Mouse (Mus musculus): ENCODE results near the gene Pld2. TPM values are rescaled to one million over a fixed set of nuclear protein-coding genes. Genes with fewer than 3 reads are reported as not detected.

The Pld2 gene
- total and polyA plus RNA-seq, 2 experiments = 3.3 to 9.5 TPM

GRCm38 (mm10) chr11:70595638-70596037 lies 55.8 kb downstream of the Pld2 start:
- H3K27ac ChIP-seq (replicated peaks; ENCODE audit: insufficient read depth, low read depth, low read length) = peak overlapping the region; percentile 63
- 36% methylated on average over 2 of the region's 2 CpGs for WGBS
- TF ChIP-seq CTCF (IDR thresholded peaks at IDR 0.05; ENCODE audit: low read depth, low read length) (no peak), POLR2A (IDR thresholded peaks at IDR 0.05; ENCODE audit: extremely low read depth, insufficient read depth, low read length) (no peak)

GRCm38 (mm10) chr11:70596094-70596493 lies 56.2 kb downstream of the Pld2 start:
- WGBS = 69% methylated on average over 4 of the region's 4 CpGs
- no peaks in the 10 kb centered on the region for H3K27me3 ChIP-seq (ENCODE audit: control insufficient read depth, insufficient read depth, low read length)
- no peak for TF ChIP-seq POLR2A (IDR thresholded peaks at IDR 0.05; ENCODE audit: extremely low read depth, insufficient read depth, low read length)
- TF ChIP-seq CTCF (IDR thresholded peaks at IDR 0.05; ENCODE audit: low read depth, low read length) = no peak
- peak overlapping the region; percentile 63 for H3K27ac ChIP-seq (replicated peaks; ENCODE audit: insufficient read depth, low read depth, low read length)
- no peak for DNase-seq (ENCODE audit: extremely low read depth, low read depth, low spot score)
- H3K36me3 ChIP-seq (ENCODE audit: control insufficient read depth, insufficient read depth, low read length) = peaks cover 4% of the 10 kb centered on the region; the same call in 1 of the 2 replicates
- H3K4me1 ChIP-seq (ENCODE audit: control insufficient read depth, insufficient read depth, low read length) = peaks cover 13% of the 10 kb centered on the region
- H3K4me3 ChIP-seq (ENCODE audit: insufficient read depth, low read depth, low read length) = no peak overlapping the region
- no peak overlapping the region for H3K9ac ChIP-seq (ENCODE audit: low read depth, low read length)
- 0 out of 2 replicates have a peak, but pooled peaks cover 5% of the 10 kb centered on the region for H3K79me2 ChIP-seq (ENCODE audit: control insufficient read depth, insufficient read depth, low read length)

More at GRCm38 (mm10) chr11:70595638-70596037, 55.8 kb downstream of the Pld2 start:
- Histone ChIP-seq H3K4me3 (ENCODE audit: insufficient read depth, low read depth, low read length) (no peak overlapping the region), H3K9ac (ENCODE audit: low read depth, low read length) (no peak overlapping the region), H3K36me3 (ENCODE audit: control insufficient read depth, insufficient read depth, low read length) (peaks cover 4% of the 10 kb centered on the region; the same call in 1 of the 2 replicates), H3K4me1 (ENCODE audit: control insufficient read depth, insufficient read depth, low read length) (peaks cover 13% of the 10 kb centered on the region), H3K27me3 (ENCODE audit: control insufficient read depth, insufficient read depth, low read length) (no peaks in the 10 kb centered on the region), H3K79me2 (ENCODE audit: control insufficient read depth, insufficient read depth, low read length) (peaks cover 7% of the 10 kb centered on the region; the same call in 1 of the 2 replicates)
- peak; percentile 41 for DNase-seq (ENCODE audit: extremely low read depth, low read depth, low spot score)

GRCm38 (mm10) chr11:70597301-70597700 lies 57.4 kb downstream of the Pld2 start:
- 89% methylated on average over 6 of the region's 6 CpGs for WGBS
- Histone ChIP-seq H3K4me3 (ENCODE audit: insufficient read depth, low read depth, low read length) (no peak overlapping the region), H3K27me3 (ENCODE audit: control insufficient read depth, insufficient read depth, low read length) (no peaks in the 10 kb centered on the region), H3K9ac (ENCODE audit: low read depth, low read length) (no peak overlapping the region), H3K4me1 (ENCODE audit: control insufficient read depth, insufficient read depth, low read length) (peaks cover 10% of the 10 kb centered on the region), H3K36me3 (ENCODE audit: control insufficient read depth, insufficient read depth, low read length) (peaks cover 4% of the 10 kb centered on the region; the same call in 1 of the 2 replicates), H3K27ac (replicated peaks; ENCODE audit: insufficient read depth, low read depth, low read length) (no peak overlapping the region), H3K79me2 (ENCODE audit: control insufficient read depth, insufficient read depth, low read length) (no peaks in the 10 kb centered on the region)
- TF ChIP-seq POLR2A (IDR thresholded peaks at IDR 0.05; ENCODE audit: extremely low read depth, insufficient read depth, low read length) (no peak), CTCF (IDR thresholded peaks at IDR 0.05; ENCODE audit: low read depth, low read length) (no peak)
- no peak for DNase-seq (ENCODE audit: extremely low read depth, low read depth, low spot score)

- no peak overlapping the region for H3K27ac ChIP-seq (replicated peaks; ENCODE audit: insufficient read depth, low read depth, low read length)
- no peak for TF ChIP-seq POLR2A (IDR thresholded peaks at IDR 0.05; ENCODE audit: extremely low read depth, insufficient read depth, low read length)
- no peak for TF ChIP-seq CTCF (IDR thresholded peaks at IDR 0.05; ENCODE audit: low read depth, low read length)
- H3K4me3 ChIP-seq (ENCODE audit: insufficient read depth, low read depth, low read length) = no peak overlapping the region
- H3K79me2 ChIP-seq (ENCODE audit: control insufficient read depth, insufficient read depth, low read length) = no peaks in the 10 kb centered on the region
- DNase-seq (ENCODE audit: extremely low read depth, low read depth, low spot score) = no peak
- no peaks in the 10 kb centered on the region for H3K27me3 ChIP-seq (ENCODE audit: control insufficient read depth, insufficient read depth, low read length)
- 92% methylated on average over 9 of the region's 9 CpGs for WGBS
- no peak overlapping the region for H3K9ac ChIP-seq (ENCODE audit: low read depth, low read length)
- H3K36me3 ChIP-seq (ENCODE audit: control insufficient read depth, insufficient read depth, low read length) = peaks cover 4% of the 10 kb centered on the region; the same call in 1 of the 2 replicates
- H3K4me1 ChIP-seq (ENCODE audit: control insufficient read depth, insufficient read depth, low read length) = peaks cover 10% of the 10 kb centered on the region
Observed at GRCm38 (mm10) chr11:70598451-70598953, 58.6 kb downstream of the Pld2 start.

- peak; percentile 59 for DNase-seq (ENCODE audit: extremely low read depth, low read depth, low spot score)
- no peak overlapping the region for H3K27ac ChIP-seq (replicated peaks; ENCODE audit: insufficient read depth, low read depth, low read length)
Observed at GRCm38 (mm10) chr11:70605024-70605566, 65.2 kb downstream of the Pld2 start.

GRCm38 (mm10) chr11:70606717-70607116 lies 66.9 kb downstream of the Pld2 start:
- Histone ChIP-seq H3K4me3 (ENCODE audit: insufficient read depth, low read depth, low read length) (no peak overlapping the region), H3K27me3 (ENCODE audit: control insufficient read depth, insufficient read depth, low read length) (no peaks in the 10 kb centered on the region), H3K27ac (replicated peaks; ENCODE audit: insufficient read depth, low read depth, low read length) (no peak overlapping the region), H3K4me1 (ENCODE audit: control insufficient read depth, insufficient read depth, low read length) (no peaks in the 10 kb centered on the region), H3K36me3 (ENCODE audit: control insufficient read depth, insufficient read depth, low read length) (peaks cover 3% of the 10 kb centered on the region; the same call in 1 of the 2 replicates), H3K9ac (ENCODE audit: low read depth, low read length) (no peak overlapping the region), H3K79me2 (ENCODE audit: control insufficient read depth, insufficient read depth, low read length) (no peaks in the 10 kb centered on the region)
- DNase-seq (ENCODE audit: extremely low read depth, low read depth, low spot score) = no peak
- WGBS = 93% methylated on average over 12 of the region's 12 CpGs
- no peak for TF ChIP-seq POLR2A (IDR thresholded peaks at IDR 0.05; ENCODE audit: extremely low read depth, insufficient read depth, low read length)
- TF ChIP-seq CTCF (IDR thresholded peaks at IDR 0.05; ENCODE audit: low read depth, low read length) = no peak

More at GRCm38 (mm10) chr11:70605024-70605566, 65.2 kb downstream of the Pld2 start:
- WGBS = 68% methylated on average over 14 of the region's 14 CpGs
- TF ChIP-seq POLR2A (IDR thresholded peaks at IDR 0.05; ENCODE audit: extremely low read depth, insufficient read depth, low read length) (no peak), CTCF (IDR thresholded peaks at IDR 0.05; ENCODE audit: low read depth, low read length) (peak; percentile 87)
- no peak overlapping the region for H3K4me3 ChIP-seq (ENCODE audit: insufficient read depth, low read depth, low read length)
- H3K36me3 ChIP-seq (ENCODE audit: control insufficient read depth, insufficient read depth, low read length) = peaks cover 3% of the 10 kb centered on the region; the same call in 1 of the 2 replicates
- H3K79me2 ChIP-seq (ENCODE audit: control insufficient read depth, insufficient read depth, low read length) = no peaks in the 10 kb centered on the region
- no peaks in the 10 kb centered on the region for H3K27me3 ChIP-seq (ENCODE audit: control insufficient read depth, insufficient read depth, low read length)
- H3K4me1 ChIP-seq (ENCODE audit: control insufficient read depth, insufficient read depth, low read length) = no peaks in the 10 kb centered on the region
- H3K9ac ChIP-seq (ENCODE audit: low read depth, low read length) = no peak overlapping the region
